Mouse (Mus musculus) bone marrow macrophage, adult 2 months (primary cell): ENCODE measurements around the gene Mical3.

Experiments used
- CTCF ChIP-seq: IDR thresholded peaks from 2 replicates; pipeline ENCODE4 v1.5.1; 2012; ENCODE audit warnings: low read depth, mild to moderate bottlenecking, low read length, moderate library complexity
- POLR2A ChIP-seq: IDR thresholded peaks from 2 replicates; pipeline ENCODE4 v1.6.1; 2012; ENCODE audit warnings: mild to moderate bottlenecking, low read depth, low read length, borderline replicate concordance

- TF ChIP-seq CTCF, result no peak
- no peak for TF ChIP-seq POLR2A
Observed at GRCm38 (mm10) chr6:121033250-121033649, 97.5 kb downstream of the Mical3 start.
